8 mouse cellular contexts compared by ENCODE assay signal in the genomic region with DNA sequence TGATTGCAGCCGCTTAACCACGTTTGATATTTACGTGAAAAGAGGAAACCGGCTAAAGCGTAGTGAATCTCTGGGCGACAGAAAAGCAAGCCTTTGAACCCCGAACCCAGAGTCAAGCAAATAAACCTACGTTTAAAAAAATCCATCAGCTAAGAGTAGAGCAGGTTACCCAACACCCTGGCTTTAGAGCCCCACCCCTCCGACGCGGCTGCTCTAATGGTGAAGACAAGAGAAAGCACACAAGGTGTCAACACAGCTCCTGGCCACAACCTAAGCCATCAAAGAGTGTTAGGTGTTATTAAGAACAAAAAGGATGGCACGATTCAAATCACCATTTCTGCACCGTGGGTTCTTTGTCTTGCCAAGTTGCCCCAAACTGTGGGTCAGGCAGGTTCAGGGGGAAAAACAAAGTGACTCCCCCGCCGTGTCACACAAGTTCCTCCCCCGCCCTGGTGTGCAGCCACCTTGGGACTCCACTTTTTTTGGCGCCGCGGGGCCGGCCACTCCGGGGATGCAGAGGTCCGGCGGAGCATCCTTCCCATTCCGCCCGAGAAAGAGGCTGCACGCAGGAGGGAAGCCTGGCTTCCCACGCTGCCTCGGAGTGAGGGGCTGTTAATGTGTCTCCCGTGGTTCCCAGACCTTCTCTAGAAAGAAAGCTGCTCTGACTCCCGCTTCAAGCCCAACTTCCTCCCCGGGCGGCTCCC. TPM values are rescaled to one million over a fixed set of nuclear protein-coding genes. Genes with fewer than 3 reads are reported as not detected.
A peak's percentile ranks its signal among the peaks of the same experiment; 100 is the strongest.
DNase-seq lines count a peak whose midpoint lies in the region; ATAC-seq lines count a peak whose summit lies in the region.

No protein-coding gene starts in this region.

- H3K36me3 ChIP-seq in hindbrain, embryonic 15.5 days: no peaks in the 10 kb centered on the region
- H3K36me3 ChIP-seq in megakaryocyte, embryonic 14.5 days (replicated peaks; ENCODE audit: low read length): peaks cover 34% of the 10 kb centered on the region

- 3% methylated on average over 32 of the region's 32 CpGs for WGBS in hindbrain, embryonic 15.5 days

- H3K9me3 ChIP-seq in hindbrain, embryonic 15.5 days: no peaks in the 10 kb centered on the region
- H3K9me3 ChIP-seq in megakaryocyte, embryonic 14.5 days: no peaks in the 10 kb centered on the region

- peak overlapping the region; percentile 67 for H3K4me3 ChIP-seq in hindbrain, embryonic 15.5 days
- peak overlapping the region; percentile 98 for H3K4me3 ChIP-seq in megakaryocyte, embryonic 14.5 days (replicated peaks)

- intact Hi-C loops in left cerebral cortex, postnatal 25 days (cut with DNase I): loop anchor here (5.0 kb wide), 1 partner anchor 170 kb away; a partner anchor contains a TSS

- H3K9ac ChIP-seq in hindbrain, embryonic 15.5 days: peak overlapping the region; percentile 62

- H3K4me2 ChIP-seq in hindbrain, embryonic 15.5 days: peak overlapping the region; percentile 98

- peak; percentile 63 for DNase-seq in embryo, embryonic 9.5 days (ENCODE audit: extremely low spot score)
- DNase-seq in embryo, embryonic 10.5 days (ENCODE audit: low spot score): no peak
- peak; percentile 78 for DNase-seq in 3134 (ENCODE audit: extremely low read depth, insufficient read length, low spot score)
- no peak for DNase-seq in left cerebral cortex, postnatal 25 days (ENCODE audit: low spot score in 2 of 2)
- no peak for DNase-seq in layer of hippocampus, adult 9-10 months (ENCODE audit: low spot score)

- peaks cover 26% of the 10 kb centered on the region for H3K27me3 ChIP-seq in hindbrain, embryonic 15.5 days
- H3K27me3 ChIP-seq in megakaryocyte, embryonic 14.5 days (replicated peaks): peaks cover 3% of the 10 kb centered on the region

- ATAC-seq in activated CD4-positive, CD25-positive, alpha-beta regulatory T cell, adult 4 months: peak; percentile 51
- no peak for ATAC-seq in hindbrain, embryonic 15.5 days (ENCODE audit: low FRiP score, low read depth)

- H3K4me1 ChIP-seq in hindbrain, embryonic 15.5 days (replicated peaks): peaks cover 27% of the 10 kb centered on the region
- H3K4me1 ChIP-seq in megakaryocyte, embryonic 14.5 days: peaks cover 80% of the 10 kb centered on the region

- peak overlapping the region; percentile 30 for H3K27ac ChIP-seq in hindbrain, embryonic 15.5 days (replicated peaks)

RNA-seq across cellular contexts. Expression of a gene that starts 1.2 kb away (rescaled TPM):
- 100 to 1,000 TPM; 294 to 357 TPM for polyA plus RNA-seq in activated CD4-positive, CD25-positive, alpha-beta regulatory T cell, adult 4 months (2017; shearing (Covaris generic))
- 58.9 and 59.3 TPM in 2 replicates for polyA plus RNA-seq in hindbrain, embryonic 15.5 days (2015; fragmentation: Nextera tagmentation; extraction: Ambion mirVana)
- 650 and 1,157 TPM in 2 replicates for polyA plus RNA-seq in megakaryocyte, embryonic 14.5 days (2012; ENCODE audit: insufficient read depth, low replicate concordance)
- total RNA-seq in left cerebral cortex, postnatal 25 days (2021): 10 to 100 TPM; 45.2 to 55.3 TPM

RNA-seq across cellular contexts. Expression of a gene that starts 44.1 kb away (rescaled TPM):
- polyA plus RNA-seq in activated CD4-positive, CD25-positive, alpha-beta regulatory T cell, adult 4 months (2017; shearing (Covaris generic)): 10 to 100 TPM; 22.6 to 37.2 TPM
- 23.2 and 25.3 TPM in 2 replicates for polyA plus RNA-seq in hindbrain, embryonic 15.5 days (2015; fragmentation: Nextera tagmentation; extraction: Ambion mirVana)
- 63.5 and 82.1 TPM in 2 replicates for polyA plus RNA-seq in megakaryocyte, embryonic 14.5 days (2012; ENCODE audit: insufficient read depth, low replicate concordance)
- 100 to 1,000 TPM in 1 of 2 experiments, 10 to 100 TPM in 1; 89.6 to 102 TPM for total RNA-seq in left cerebral cortex, postnatal 25 days (2021)

Comparison
In these comparisons a context has a peak if more than half of its experiments do, and no peak if none do; other contexts are left out.
1. DNase-seq: peak in embryo, embryonic 9.5 days (single experiment) and 3134 (single experiment); none in embryo, embryonic 10.5 days (single experiment), left cerebral cortex, postnatal 25 days (0 of 2) and layer of hippocampus, adult 9-10 months (single experiment).